Mouse (Mus musculus): ENCODE results near the gene Sft2d2.

Sft2d2 gene

DNA sequence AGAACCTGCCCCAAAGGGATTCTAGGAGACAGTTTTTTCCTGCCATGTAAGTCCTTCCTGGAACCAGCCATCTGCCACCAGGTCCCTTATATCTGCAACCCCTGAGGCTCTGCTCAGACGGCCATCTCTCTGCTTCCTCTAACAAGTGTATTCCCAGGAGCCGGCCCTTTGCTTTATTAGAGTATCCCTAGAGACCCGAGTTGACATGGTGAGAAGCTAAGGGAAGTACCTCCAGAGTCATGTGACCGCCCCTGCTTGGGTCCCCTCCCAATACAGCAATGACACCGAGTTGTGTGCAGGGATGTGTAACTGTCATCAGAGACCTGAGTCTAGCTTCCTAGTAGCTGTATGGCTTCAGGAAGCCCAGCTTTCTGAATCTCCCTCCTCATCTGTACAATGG, 61.0 kb downstream of the Sft2d2 start:
- WGBS = 76% methylated on average over 5 of the region's 5 CpGs

- 58% methylated on average over 14 of the region's 14 CpGs for WGBS
Measured at GRCm38 (mm10) chr1:165132187-165132877, 61.9 kb downstream of the Sft2d2 start.

DNA sequence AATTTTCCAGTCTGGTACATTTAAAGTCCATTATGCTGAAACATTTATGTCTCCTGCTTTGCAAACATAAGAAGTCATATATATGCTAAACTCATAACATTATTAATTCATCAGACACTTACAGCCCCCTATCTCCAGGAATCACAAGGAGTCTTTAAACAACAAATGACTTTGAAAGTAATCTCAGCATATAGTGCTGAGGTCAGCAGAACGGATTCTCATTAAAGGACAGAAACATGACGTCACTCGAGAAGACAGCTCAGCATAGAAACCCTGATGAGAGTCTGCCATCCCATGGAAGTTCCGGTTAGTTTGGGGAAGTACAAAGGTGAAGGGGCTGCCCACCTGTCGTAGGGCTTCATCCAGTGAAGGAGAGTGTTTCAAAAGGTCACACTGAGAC, 64.7 kb downstream of the Sft2d2 start:
- WGBS = 70% methylated on average over 5 of the region's 5 CpGs
